Mouse (Mus musculus): ENCODE data around the gene Alkbh6. TPM values are rescaled to one million over a fixed set of nuclear protein-coding genes. Genes with fewer than 3 reads are reported as not detected.

Gene Alkbh6
- polyA plus RNA-seq, 1 experiment from 2014 or later: 86.0 TPM

DNA sequence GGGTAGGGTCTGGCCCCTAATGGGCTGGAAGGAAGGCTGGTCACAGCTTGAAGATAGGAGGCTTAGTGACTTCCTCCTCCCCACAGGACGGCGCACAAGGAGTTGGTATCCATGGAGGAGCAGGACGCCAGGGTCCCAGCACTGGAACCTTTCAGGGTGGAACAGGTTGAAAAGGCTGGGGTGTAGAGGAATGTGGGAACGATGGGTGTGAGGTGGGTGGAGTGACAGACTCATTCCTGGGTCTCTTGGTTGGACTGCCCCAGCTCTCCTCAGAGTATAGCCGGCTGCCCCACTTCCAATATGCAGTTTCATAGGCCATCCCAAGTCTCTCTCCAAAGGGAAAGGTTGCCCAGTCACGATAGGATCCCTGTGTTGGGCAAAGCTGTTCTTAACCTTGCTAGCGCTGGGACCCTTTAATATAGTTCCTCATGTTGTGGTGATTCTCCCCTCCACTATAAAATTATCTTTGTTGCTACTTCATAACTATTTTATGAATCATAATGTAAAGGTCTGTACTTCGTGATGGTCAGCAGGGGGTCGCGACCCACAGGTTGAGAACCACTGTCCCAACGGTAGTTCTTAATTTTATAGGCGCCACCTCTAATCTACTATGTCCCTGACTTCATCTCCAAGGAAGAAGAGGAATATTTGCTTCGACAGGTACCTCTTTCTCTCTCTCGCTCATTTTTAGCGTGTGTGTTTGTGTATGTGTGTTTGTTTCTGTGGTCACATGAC is 1.0 kb downstream of the Alkbh6 start:
- H3K27ac ChIP-seq (ENCODE audit: low read depth, low read length): no peak overlapping the region

DNA sequence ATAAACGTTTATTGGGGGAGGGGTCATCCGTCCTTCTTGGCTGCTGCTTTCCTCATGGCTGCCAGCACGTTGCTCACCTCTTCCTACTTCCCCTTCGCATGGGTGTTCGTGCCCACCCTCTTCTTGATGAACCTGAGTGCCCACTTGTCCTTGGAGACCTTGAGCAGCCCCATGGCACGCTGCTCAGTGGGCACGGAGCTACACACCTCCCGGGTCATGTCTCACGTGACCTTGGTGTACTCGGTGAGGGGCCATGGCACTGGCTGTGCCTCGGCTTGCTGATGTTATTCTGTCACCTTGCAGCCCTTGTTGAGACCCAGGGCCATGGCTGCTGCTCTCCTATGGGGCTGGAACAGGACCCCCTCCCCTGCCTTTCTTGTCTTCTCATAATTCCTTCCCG is 1.6 kb downstream of the Alkbh6 start:
- H3K9ac ChIP-seq (ENCODE audit: low read length): no peak overlapping the region
- H3K27ac ChIP-seq (ENCODE audit: low read depth, low read length): no peak overlapping the region
- no peak overlapping the region for H3K4me2 ChIP-seq
- H3K36me3 ChIP-seq (ENCODE audit: control insufficient read depth, insufficient read depth, low read length): 0 out of 2 replicates have a peak, but pooled peaks cover 3% of the 10 kb centered on the region
- peaks cover 18% of the 10 kb centered on the region for H3K4me1 ChIP-seq (ENCODE audit: control insufficient read depth, insufficient read depth, low read length)
- H3K9me3 ChIP-seq (ENCODE audit: control insufficient read depth, low read length): no peaks in the 10 kb centered on the region
- no peak overlapping the region for H3K4me3 ChIP-seq (ENCODE audit: low read depth, low read length)
- H3K27me3 ChIP-seq (ENCODE audit: control insufficient read depth, insufficient read depth, low read length): no peaks in the 10 kb centered on the region
- DNase-seq (ENCODE audit: low spot score, missing footprints) (no peak), ATAC-seq (ENCODE audit: low FRiP score) (no peak)
- WGBS: 89% methylated on average over 12 of the region's 12 CpGs

More for the DNA sequence above, 1.0 kb downstream of the Alkbh6 start:
- Histone ChIP-seq H3K27me3 (ENCODE audit: control insufficient read depth, insufficient read depth, low read length) (no peaks in the 10 kb centered on the region), H3K9ac (ENCODE audit: low read length) (peak overlapping the region; percentile 72), H3K9me3 (ENCODE audit: control insufficient read depth, low read length) (no peaks in the 10 kb centered on the region), H3K4me1 (ENCODE audit: control insufficient read depth, insufficient read depth, low read length) (peaks cover 14% of the 10 kb centered on the region), H3K4me2 (peak overlapping the region; percentile 73), H3K4me3 (ENCODE audit: low read depth, low read length) (peak overlapping the region; percentile 53), H3K36me3 (ENCODE audit: control insufficient read depth, insufficient read depth, low read length) (0 out of 2 replicates have a peak, but pooled peaks cover 3% of the 10 kb centered on the region)
- 66% methylated on average over 15 of the region's 15 CpGs for WGBS
- ATAC-seq (ENCODE audit: low FRiP score) (no peak), DNase-seq (ENCODE audit: low spot score, missing footprints) (no peak)

DNA sequence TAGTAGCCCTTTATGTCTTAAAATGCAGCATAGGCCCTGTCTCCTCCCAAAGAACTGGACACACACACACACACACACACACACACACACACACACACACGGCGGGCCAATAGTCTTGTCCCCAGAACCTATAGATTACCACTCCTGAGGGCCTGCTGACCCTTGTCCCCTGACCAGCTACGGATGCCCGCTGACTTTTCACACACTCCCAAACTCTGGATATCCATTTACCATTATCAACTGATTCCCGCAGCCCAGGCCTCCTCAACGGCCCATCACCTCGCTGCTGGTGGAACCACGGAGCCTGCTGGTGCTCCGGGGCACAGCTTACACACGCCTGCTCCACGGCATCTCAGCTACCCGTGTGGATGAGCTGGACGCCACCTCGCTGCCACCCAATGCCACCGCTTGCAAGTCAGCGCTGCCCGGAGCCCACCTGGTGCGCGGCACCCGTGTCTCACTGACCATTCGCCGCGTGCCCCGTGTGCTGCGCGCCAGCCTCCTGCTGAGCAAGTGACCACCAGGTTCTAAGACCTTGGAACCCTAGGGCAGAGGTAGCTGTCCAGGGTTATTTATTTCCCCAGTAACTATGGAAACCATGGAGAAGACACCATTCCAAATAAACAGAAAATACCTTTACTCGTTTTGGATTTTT is 5.3 kb downstream of the Alkbh6 start:
- Histone ChIP-seq H3K27me3 (ENCODE audit: control insufficient read depth, insufficient read depth, low read length) (no peaks in the 10 kb centered on the region), H3K9ac (ENCODE audit: low read length) (no peak overlapping the region), H3K9me3 (ENCODE audit: control insufficient read depth, low read length) (no peaks in the 10 kb centered on the region), H3K27ac (ENCODE audit: low read depth, low read length) (no peak overlapping the region), H3K4me1 (ENCODE audit: control insufficient read depth, insufficient read depth, low read length) (peaks cover 12% of the 10 kb centered on the region), H3K4me2 (no peak overlapping the region), H3K4me3 (ENCODE audit: low read depth, low read length) (no peak overlapping the region), H3K36me3 (ENCODE audit: control insufficient read depth, insufficient read depth, low read length) (0 out of 2 replicates have a peak, but pooled peaks cover 3% of the 10 kb centered on the region)
- ATAC-seq (ENCODE audit: low FRiP score) (no peak), DNase-seq (ENCODE audit: low spot score, missing footprints) (no peak)
- WGBS: 51% methylated on average over 27 of the region's 27 CpGs

- H3K27me3 ChIP-seq (ENCODE audit: control insufficient read depth, insufficient read depth, low read length): no peaks in the 10 kb centered on the region
- H3K4me3 ChIP-seq (ENCODE audit: low read depth, low read length): peak within 1 kb of the TSS; percentile 7; the same call in 1 of the 2 replicates
- H3K9ac ChIP-seq (ENCODE audit: low read length): peak within 1 kb of the TSS; percentile 16; the same call in 1 of the 2 replicates
- H3K4me2 ChIP-seq: peak within 1 kb of the TSS; percentile 25
- 5% methylated on average over 9 of the region's 9 CpGs for WGBS
- ATAC-seq (ENCODE audit: low FRiP score) (no peak), DNase-seq (ENCODE audit: low spot score, missing footprints) (no peak)
- peaks cover 5% of the 10 kb centered on the region; the same call in 1 of the 2 replicates for H3K4me1 ChIP-seq (ENCODE audit: control insufficient read depth, insufficient read depth, low read length)
- H3K27ac ChIP-seq (ENCODE audit: low read depth, low read length): no peak within 1 kb of the TSS
- H3K9me3 ChIP-seq (ENCODE audit: control insufficient read depth, low read length): no peaks in the 10 kb centered on the region
- 0 out of 2 replicates have a peak, but pooled peaks cover 3% of the 10 kb centered on the region for H3K36me3 ChIP-seq (ENCODE audit: control insufficient read depth, insufficient read depth, low read length)
These were observed 6.2 kb downstream of the Alkbh6 start, which contains the start of gene Syne4 for GRCm38 (mm10) chr7:30314721-30315155. TSS of gene Syne4 (plus strand) at chr7:30314807.

DNA sequence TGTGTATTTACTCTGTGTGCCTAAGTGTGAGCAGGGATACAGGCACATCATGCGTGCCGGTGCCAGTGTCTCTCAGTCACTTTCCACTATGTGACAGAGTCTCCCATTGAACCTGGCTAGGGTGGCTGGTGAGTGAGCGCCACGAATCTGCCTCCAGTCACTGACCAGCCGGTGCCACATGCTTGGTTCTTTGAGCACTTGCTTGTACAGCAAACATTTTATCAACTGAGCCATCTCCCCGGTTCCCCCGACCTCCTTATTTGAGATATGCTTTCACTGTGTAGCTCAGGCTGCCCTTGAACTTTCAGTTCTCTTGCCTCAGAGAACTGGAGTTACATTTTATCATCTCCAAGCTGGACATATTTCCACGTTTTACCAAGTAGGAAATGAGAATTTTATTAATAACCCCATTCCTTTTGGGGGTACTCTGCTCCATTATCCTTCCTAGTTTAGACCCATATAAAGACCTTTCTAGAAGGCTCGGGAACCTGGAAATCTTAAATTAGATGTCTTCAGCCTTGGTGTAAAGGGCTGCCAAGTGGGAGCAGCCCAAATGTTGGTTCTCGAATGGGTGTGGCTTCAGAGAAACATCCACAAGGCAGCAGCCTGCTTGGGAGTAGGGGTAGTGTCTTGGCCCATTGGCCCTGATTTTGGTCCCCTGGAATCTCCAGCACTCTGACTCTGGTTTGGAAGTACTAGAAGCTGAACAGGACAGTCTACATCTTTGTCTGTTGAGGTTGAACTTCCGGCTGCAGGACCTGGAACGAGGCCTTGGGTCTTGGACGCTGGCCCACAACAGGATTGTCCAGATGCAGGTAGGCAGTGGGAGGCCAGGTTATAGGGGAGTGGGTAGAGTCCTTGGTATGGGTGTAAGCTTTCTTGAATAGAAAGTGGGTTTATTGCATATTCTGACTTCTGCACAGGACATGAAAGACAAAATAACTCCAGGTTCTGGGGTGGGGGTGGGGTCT is 7.3 kb downstream of the Alkbh6 start:
- H3K4me1 ChIP-seq (ENCODE audit: control insufficient read depth, insufficient read depth, low read length): peaks cover 7% of the 10 kb centered on the region
- DNase-seq (ENCODE audit: low spot score, missing footprints) (peak; percentile 57), ATAC-seq (ENCODE audit: low FRiP score) (no peak)
- no peak overlapping the region for H3K4me2 ChIP-seq
- no peaks in the 10 kb centered on the region for H3K9me3 ChIP-seq (ENCODE audit: control insufficient read depth, low read length)
- H3K4me3 ChIP-seq (ENCODE audit: low read depth, low read length): no peak overlapping the region
- 0 out of 2 replicates have a peak, but pooled peaks cover 3% of the 10 kb centered on the region for H3K36me3 ChIP-seq (ENCODE audit: control insufficient read depth, insufficient read depth, low read length)
- H3K27me3 ChIP-seq (ENCODE audit: control insufficient read depth, insufficient read depth, low read length): no peaks in the 10 kb centered on the region
- no peak overlapping the region for H3K9ac ChIP-seq (ENCODE audit: low read length)
- H3K27ac ChIP-seq (ENCODE audit: low read depth, low read length): no peak overlapping the region
- WGBS: 80% methylated on average over 13 of the region's 13 CpGs

- no peak overlapping the region for H3K4me2 ChIP-seq
- no peaks in the 10 kb centered on the region for H3K27me3 ChIP-seq (ENCODE audit: control insufficient read depth, insufficient read depth, low read length)
- H3K4me3 ChIP-seq (ENCODE audit: low read depth, low read length): no peak overlapping the region
- DNase-seq (ENCODE audit: low spot score, missing footprints): peak; percentile 12
- no peaks in the 10 kb centered on the region for H3K36me3 ChIP-seq (ENCODE audit: control insufficient read depth, insufficient read depth, low read length)
- no peak for ATAC-seq (ENCODE audit: low FRiP score)
- peaks cover 19% of the 10 kb centered on the region for H3K4me1 ChIP-seq (ENCODE audit: control insufficient read depth, insufficient read depth, low read length)
- H3K27ac ChIP-seq (ENCODE audit: low read depth, low read length): no peak overlapping the region
- WGBS: 89% methylated on average over 3 of the region's 3 CpGs
- no peak overlapping the region for H3K9ac ChIP-seq (ENCODE audit: low read length)
- H3K9me3 ChIP-seq (ENCODE audit: control insufficient read depth, low read length): no peaks in the 10 kb centered on the region
These were observed 9.6 kb downstream of the Alkbh6 start for GRCm38 (mm10) chr7:30318142-30318541.

DNA sequence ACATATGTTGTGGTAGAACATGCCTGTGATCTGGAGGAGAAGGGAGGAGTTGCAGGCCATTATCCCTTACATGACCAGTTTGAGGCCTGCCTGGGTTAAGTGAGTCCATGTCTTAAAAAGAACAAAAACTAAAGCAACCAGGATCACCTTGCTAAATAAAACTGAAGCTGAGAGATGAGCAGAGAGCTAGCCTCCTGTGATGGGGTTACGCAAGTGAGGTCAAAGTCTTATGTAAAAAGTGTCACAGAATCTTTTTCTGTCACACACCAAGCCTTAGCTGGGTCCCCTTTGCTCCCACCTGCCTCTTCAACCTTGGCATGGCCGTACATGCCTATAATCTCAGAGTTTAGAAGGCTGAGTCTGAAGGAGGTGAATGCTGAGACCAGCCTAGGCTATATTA is 12.4 kb downstream of the Alkbh6 start:
- Histone ChIP-seq H3K36me3 (ENCODE audit: control insufficient read depth, insufficient read depth, low read length) (no peaks in the 10 kb centered on the region), H3K9me3 (ENCODE audit: control insufficient read depth, low read length) (no peaks in the 10 kb centered on the region), H3K4me3 (ENCODE audit: low read depth, low read length) (peak overlapping the region; percentile 77), H3K27ac (ENCODE audit: low read depth, low read length) (no peak overlapping the region), H3K27me3 (ENCODE audit: control insufficient read depth, insufficient read depth, low read length) (no peaks in the 10 kb centered on the region), H3K4me1 (ENCODE audit: control insufficient read depth, insufficient read depth, low read length) (peaks cover 14% of the 10 kb centered on the region), H3K9ac (ENCODE audit: low read length) (peak overlapping the region; percentile 90; the same call in 1 of the 2 replicates), H3K4me2 (peak overlapping the region; percentile 60)
- DNase-seq (ENCODE audit: low spot score, missing footprints) (peak; percentile 77), ATAC-seq (ENCODE audit: low FRiP score) (no peak)
- WGBS: 81% methylated on average over 2 of the region's 2 CpGs

DNA sequence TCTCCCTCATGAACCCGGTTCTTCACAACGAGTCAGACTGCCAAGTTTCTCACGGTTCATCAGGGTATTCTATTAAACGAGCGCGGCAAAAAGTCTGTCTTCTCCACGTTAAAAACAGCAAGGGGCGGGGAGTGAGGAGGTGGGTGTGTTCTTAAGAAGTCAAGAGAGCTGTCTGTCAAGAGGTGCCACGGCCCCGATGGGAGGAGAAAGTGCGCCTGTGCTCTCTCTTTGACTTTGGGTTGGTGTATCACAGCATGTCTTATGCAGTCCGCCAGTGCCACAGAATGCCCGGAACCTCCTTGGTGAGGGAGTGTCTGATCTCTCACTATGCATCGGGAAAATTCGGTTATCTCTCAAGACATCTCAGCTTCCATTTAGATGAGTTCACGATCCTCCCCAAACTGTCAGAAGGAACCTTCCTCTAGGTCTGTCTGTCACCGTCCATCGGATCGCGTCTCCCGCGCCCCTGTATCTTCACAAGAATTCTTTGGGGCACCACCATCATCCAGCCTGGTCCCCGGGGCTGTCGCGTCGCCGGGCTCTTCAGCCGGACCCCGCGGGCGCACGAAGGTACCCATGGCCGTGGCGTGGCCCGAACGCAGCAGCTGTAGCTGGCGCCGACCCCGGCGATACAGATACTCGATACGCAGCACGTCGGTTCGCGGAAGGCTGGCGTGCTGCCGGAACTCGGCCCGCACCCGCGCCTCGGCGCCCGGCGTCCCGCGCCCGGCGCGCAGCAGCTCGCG is 13.2 kb downstream of the Alkbh6 start, which contains the start of gene E130208F15Rik:
E130208F15Rik (plus strand) TSS at position 202 of the 746 bp plus-strand sequence.
- ATAC-seq (ENCODE audit: low FRiP score): peak; percentile 67
- Histone ChIP-seq H3K9ac (ENCODE audit: low read length) (peak within 1 kb of the TSS; percentile 90), H3K4me2 (peak within 1 kb of the TSS; percentile 60), H3K4me1 (ENCODE audit: control insufficient read depth, insufficient read depth, low read length) (peaks cover 14% of the 10 kb centered on the region), H3K4me3 (ENCODE audit: low read depth, low read length) (peak within 1 kb of the TSS; percentile 77), H3K27me3 (ENCODE audit: control insufficient read depth, insufficient read depth, low read length) (no peaks in the 10 kb centered on the region), H3K9me3 (ENCODE audit: control insufficient read depth, low read length) (no peaks in the 10 kb centered on the region), H3K27ac (ENCODE audit: low read depth, low read length) (peak within 1 kb of the TSS; percentile 51), H3K36me3 (ENCODE audit: control insufficient read depth, insufficient read depth, low read length) (no peaks in the 10 kb centered on the region)
- DNase-seq (ENCODE audit: low spot score, missing footprints): peak; percentile 94
- WGBS: under 1% methylated on average over 63 of the region's 63 CpGs
